Mouse (Mus musculus) neutrophil, adult 83 days (primary cell): ENCODE measurements around the gene Edn3. TPM values are rescaled to one million over a fixed set of nuclear protein-coding genes. Genes with fewer than 3 reads are reported as not detected.

ENCODE experiments used
- total RNA-seq, 2 experiments: library from RNA; stranded (reverse); gene quantifications; one replicate each; pipeline ENCODE4 v1.2.4; 2023

The Edn3 gene
- total RNA-seq, result not detected

DNA sequence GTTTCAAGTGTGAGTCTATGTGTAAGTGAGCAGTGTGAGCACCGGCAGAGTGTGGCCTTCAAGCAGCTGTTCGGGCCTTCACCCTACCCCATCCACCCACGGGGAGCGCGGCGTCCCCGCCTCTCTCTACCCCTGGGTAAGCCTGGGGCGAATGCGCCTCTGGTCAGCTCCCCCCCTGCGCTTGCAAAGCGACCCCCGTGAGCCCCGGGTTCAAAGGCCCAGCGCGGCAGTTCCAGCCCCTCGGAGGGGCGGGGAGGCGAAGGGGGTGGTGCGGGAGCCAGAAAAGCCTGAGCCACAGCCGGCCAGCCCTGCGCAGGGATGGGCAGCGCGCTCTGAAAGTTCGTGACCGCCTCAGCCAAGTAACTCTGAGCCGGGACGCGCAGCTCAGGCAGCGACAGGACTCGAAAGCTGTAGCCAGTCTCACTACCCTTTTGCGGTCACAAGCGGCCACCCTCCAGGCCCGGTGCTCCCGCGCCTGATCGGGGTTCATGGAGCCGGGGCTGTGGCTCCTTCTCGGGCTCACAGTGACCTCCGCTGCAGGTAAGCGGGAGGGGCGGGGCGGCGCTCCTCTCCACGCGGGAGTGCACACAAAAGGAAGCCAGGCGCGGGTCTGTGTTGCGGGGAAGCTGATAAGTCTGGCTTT lies at the start of gene Edn3:
Edn3 (plus strand) TSS at position 141 of the 643 bp plus-strand sequence.

Other genes starting within 250 kb of the Edn3 start
- gene Zfp831, start 117.1 kb upstream of the Edn3 start, total RNA-seq, result 10 to 100 TPM; 10.9 to 14.7 TPM
- gene Gm14444, start 249.6 kb downstream of the Edn3 start, total RNA-seq, result not detected